Mouse (Mus musculus) embryo, embryonic 11.5 days (tissue): ENCODE results near the gene Msrb3.

Source experiments
- DNase-seq: peaks from one replicate; pipeline ENCODE4 v3.0.0-alpha.2; 2012; ENCODE audit warnings: low read depth, low spot score

The Msrb3 gene

DNA sequence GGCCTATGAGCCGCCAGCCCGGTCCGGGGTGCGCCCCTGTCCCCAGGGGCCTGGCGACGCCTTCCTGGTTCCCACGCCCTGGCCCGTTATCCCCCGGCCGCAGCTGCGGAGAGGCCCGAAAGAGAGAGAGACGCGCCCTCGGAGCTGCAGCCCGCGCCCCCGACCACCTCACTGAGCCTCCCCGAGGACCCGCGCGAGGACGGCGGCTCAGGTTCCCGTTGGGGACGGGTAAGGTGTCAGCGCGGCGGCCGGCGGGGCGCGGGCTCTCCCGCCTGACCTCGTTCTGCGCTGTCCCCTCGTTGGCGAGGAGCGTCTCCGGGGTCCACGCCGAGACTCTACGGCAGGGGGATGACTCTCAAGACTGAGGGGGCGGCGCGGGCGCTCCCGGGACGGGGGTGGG lies 544 bp downstream of the Msrb3 start:
- DNase-seq, result no peak

GRCm38 (mm10) chr10:120895899-120896289 lies 3.0 kb downstream of the Msrb3 start:
- no peak for DNase-seq

GRCm38 (mm10) chr10:120894978-120895898 lies 3.7 kb downstream of the Msrb3 start:
- no peak for DNase-seq

- DNase-seq, result no peak
Observed at GRCm38 (mm10) chr10:120893938-120894337, 5.0 kb downstream of the Msrb3 start.

- no peak for DNase-seq
Observed at GRCm38 (mm10) chr10:120891131-120891530, 7.8 kb downstream of the Msrb3 start.

GRCm38 (mm10) chr10:120890592-120890991 lies 8.3 kb downstream of the Msrb3 start:
- no peak for DNase-seq

DNA sequence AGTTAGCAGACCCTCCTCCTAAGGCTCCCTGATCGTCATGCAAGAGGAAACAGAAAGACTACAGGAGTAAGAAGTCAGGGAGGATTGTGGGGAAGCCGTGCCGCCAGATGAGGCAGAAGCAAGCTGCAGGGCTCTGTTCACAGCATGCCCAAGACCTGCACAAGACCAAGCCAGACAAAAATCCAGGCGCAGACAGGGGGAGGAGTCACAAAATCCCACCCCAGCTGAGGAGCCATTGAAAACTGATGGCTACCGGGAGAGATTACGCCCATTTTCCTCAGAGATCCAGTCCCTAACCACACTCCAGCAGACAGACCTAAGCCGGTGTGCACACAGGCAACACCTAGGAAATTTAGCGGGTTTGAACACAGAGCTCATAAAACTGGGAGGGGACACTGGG lies 10.4 kb downstream of the Msrb3 start:
- no peak for DNase-seq

- no peak for DNase-seq
Observed at GRCm38 (mm10) chr10:120884220-120884619, 14.7 kb downstream of the Msrb3 start.

- no peak for DNase-seq
Observed at GRCm38 (mm10) chr10:120883732-120884131, 15.2 kb downstream of the Msrb3 start.

- no peak for DNase-seq
Observed at GRCm38 (mm10) chr10:120883069-120883415, 15.9 kb downstream of the Msrb3 start.

DNA sequence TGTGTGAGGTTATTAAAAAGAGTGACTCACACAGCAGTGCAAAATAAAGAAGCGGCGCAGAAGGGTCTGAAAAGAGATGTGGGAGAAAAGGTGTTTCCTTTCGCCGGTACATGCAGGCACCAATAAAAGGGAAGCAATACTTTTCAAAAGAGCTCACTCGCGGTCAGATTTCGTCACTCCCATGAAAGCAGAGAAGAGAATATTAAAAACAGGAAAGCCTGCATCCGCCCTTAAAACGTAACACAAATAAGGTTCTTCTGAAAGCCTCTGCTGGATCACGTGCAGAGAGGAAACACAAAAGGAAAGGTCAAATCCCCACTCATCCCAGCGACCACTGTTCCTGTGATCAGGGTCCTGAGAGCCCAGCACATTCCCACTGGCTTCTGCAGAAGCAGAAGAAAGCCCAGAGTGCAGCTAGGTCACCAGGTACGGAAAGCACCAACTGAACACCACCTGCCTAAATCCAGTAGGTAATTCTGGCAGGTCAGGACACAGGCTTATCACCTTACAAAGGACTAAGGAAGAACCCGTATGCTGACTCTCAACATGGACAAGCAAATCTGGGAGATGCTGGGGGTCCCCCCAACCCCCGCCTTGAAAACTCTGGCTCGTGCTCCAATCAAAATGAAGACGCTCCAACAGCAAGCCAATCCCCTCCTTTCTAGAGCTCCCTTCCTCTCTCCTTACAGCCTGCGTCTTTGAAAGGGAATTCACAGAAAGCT lies 16.4 kb downstream of the Msrb3 start:
- no peak for DNase-seq

DNA sequence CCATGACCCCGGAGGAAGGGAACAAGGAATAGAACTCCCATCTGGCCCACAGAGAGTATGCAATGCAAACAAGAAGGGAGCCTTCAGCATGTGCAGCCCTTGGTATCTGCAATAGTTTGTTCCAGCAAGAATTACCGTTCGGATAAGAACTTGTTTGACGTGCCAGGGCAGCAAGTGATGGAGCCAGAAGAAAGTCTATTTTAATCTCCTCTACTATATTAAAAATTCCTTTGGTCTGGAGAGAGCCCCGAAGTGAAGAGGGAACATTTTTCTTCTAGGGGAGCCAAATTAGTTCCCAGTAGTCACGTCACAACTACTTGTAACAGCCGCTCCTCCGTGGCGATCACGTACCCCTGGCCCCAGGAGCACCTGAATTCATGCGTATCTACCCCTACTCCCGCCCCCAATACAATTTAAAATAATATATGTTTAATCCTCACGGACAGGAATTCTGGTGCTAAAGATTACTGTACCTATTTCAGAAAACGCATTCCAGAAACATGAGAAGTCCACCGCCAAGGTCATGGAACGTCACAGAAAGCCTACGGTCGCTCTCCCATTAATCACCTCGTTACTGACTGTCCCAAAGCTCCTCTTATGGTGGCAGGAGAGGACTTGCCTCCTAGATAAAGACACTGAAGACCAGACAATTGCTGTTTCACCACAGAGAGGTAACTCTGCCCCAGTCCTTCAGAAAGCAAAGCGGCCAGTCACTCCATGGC lies 22.2 kb downstream of the Msrb3 start:
- no peak for DNase-seq

DNA sequence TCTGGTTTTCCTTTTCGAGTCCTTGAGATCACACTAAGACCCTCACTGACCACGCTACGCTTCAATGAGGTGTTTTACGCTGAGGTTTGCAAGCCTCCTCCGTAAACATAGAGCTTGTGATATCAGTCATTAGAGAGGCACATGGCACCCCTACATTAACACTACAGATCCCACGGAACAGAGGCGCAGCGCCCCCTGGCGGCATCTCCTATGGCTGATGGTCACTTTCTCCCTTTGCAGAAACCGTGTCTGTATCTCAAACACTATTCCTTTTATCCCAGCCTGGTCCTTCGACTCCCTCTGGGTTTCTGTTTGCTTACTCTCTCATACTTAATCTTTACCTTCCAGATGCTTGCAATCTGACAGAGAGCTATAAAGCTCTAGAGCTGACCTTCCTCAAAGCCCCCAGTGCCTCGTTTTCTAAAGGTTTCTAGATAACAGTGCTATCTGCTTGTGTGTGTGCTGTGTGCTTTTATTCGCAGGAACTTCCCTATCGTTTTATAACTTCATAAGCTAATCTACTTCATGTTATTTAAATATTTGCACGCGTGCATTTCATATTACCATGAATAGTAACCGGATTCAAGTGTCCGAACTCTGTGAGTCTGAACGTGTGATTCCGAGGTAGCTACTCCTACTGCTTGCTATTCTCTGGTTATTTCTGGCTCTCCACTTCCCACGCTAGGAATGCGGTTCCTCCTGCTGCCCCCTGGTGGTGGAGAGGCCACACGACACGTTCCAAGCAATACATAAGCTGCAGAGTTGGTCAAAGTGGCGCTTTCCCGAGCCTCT lies 23.0 kb downstream of the Msrb3 start:
- DNase-seq, result peak; percentile 83

- DNase-seq, result no peak
Observed at GRCm38 (mm10) chr10:120874261-120874660, 24.6 kb downstream of the Msrb3 start.

DNA sequence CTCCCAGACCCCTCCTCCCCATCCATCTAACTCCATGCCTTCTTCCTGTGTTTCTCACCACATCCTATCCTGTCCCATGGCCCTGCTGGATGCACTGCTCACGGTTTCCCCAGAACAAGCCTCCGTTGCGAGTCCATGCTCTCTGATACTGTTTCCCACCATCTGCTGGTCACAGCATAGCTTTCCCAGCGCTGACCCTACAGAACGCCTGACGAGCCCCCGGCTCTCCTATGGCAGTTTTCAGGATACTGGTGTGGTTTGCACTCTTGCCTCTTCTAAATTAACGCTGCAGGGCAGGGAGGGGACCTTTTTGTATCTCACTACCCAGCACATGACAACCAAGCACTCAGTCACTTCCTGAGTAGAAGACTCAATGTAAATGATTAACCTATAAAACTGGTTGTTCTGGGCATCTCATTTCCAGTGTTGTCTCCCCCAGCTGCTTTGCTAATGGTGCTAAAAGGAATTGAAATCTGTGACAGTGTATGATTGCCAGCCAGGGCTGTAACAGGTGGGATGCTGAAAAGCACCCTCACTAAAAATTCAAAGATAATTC lies 25.2 kb downstream of the Msrb3 start:
- DNase-seq, result no peak

GRCm38 (mm10) chr10:120872483-120872862 lies 26.4 kb downstream of the Msrb3 start:
- peak; percentile 88 for DNase-seq

- no peak for DNase-seq
Observed at GRCm38 (mm10) chr10:120871630-120872482, 27.0 kb downstream of the Msrb3 start.

GRCm38 (mm10) chr10:120871096-120871495 lies 27.8 kb downstream of the Msrb3 start:
- DNase-seq, result no peak

GRCm38 (mm10) chr10:120869241-120869775 lies 29.6 kb downstream of the Msrb3 start:
- DNase-seq, result no peak

- peak; percentile 71 for DNase-seq
Observed at GRCm38 (mm10) chr10:120864446-120864845, 34.5 kb downstream of the Msrb3 start.
